Comparison of ENCODE assay signal across 11 mouse cellular contexts in the genomic region with DNA sequence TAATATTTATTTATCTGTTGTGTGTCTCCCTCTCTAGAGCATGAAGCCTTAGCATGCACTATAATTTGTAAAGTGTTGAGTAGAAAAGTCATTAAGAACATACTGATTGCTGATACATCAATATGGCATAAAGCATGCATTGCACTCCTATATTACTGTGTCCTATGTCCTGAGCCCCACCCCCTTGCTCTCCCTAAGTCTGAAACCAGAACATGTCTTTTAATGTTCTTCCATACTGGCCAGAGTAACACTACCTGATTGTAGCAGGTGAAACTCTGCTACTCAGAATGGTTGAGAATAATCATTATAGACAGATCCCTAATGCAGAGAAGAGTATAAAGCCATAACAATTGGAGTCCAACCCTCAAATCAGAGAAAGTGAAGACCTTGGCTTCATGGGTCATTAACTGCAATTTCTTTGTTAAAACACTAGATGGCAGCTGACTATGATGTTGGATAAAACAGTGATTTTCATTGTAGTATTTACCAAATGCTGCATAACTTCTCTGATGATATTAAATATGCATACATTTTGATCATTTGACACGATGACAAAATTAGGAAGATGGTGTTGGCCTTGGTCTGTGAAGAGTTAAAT. TPM values are rescaled to one million over a fixed set of nuclear protein-coding genes. Genes with fewer than 3 reads are reported as not detected.
DNase-seq lines count a peak whose midpoint lies in the region; ATAC-seq and TF ChIP-seq lines count a peak whose summit lies in the region.
"Had no signal": no experiment of that assay in that cellular context is flagged by ENCODE, and none has a peak within 500 bp of the region (broad histone marks: within the 10 kb centered on the region; RNA-seq: fewer than 3 reads in every experiment).

No protein-coding gene starts in this region.

- H3K4me1 ChIP-seq in forebrain, embryonic 14.5 days (ENCODE audit: control insufficient read depth, insufficient read depth, low read length) = no peaks in the 10 kb centered on the region
- no peaks in the 10 kb centered on the region for H3K4me1 ChIP-seq in forebrain, embryonic 16.5 days (replicated peaks; ENCODE audit: control insufficient read depth, insufficient read depth, low read length)
- no peaks in the 10 kb centered on the region for H3K4me1 ChIP-seq in lung, adult 2 months (ENCODE audit: control insufficient read depth, insufficient read depth, low read length)

- no peak overlapping the region for H3K4me3 ChIP-seq in forebrain, embryonic 14.5 days (ENCODE audit: low read depth, low read length)
- no peak overlapping the region for H3K4me3 ChIP-seq in forebrain, embryonic 16.5 days (replicated peaks; ENCODE audit: low read length)
- H3K4me3 ChIP-seq in lung, adult 2 months (replicated peaks; ENCODE audit: extremely low read depth, low read depth, low read length) = no peak overlapping the region

- peak; percentile 0; the same call in 1 of the 2 replicates for TF ChIP-seq CTCF in lung, adult 2 months (IDR thresholded peaks at IDR 0.05; ENCODE audit: insufficient read depth, low read length)

- no peak for ATAC-seq in forebrain, embryonic 14.5 days
- no peak for ATAC-seq in forebrain, embryonic 16.5 days
- ATAC-seq in monocyte, adult 5-6 weeks (replicated peaks; ENCODE audit: insufficient number of reproducible peaks, low FRiP score, low TSS enrichment, poor library complexity, severe bottlenecking) = no peak

- peak; percentile 44 for DNase-seq in forebrain, embryonic 14.5 days (ENCODE audit: low spot score)
- no peak for DNase-seq in lung, adult 2 months
- DNase-seq in lung, postnatal 25 days (ENCODE audit: low spot score) = no peak
- DNase-seq in embryo, embryonic 11.5 days (ENCODE audit: low read depth, low spot score) = peak; percentile 1
- peak; percentile 3 for DNase-seq in retina, postnatal 7 days (ENCODE audit: low read depth, low spot score)
- no peak for DNase-seq in testis, postnatal 14 days (ENCODE audit: low spot score)
- DNase-seq: gastrocnemius, postnatal 10 days; kidney, adult 8-10 months had no signal

- no peak overlapping the region for H3K27ac ChIP-seq in forebrain, embryonic 14.5 days (ENCODE audit: low read depth, low read length)
- H3K27ac ChIP-seq in forebrain, embryonic 16.5 days (ENCODE audit: low read length) = no peak overlapping the region
- H3K27ac ChIP-seq: macrophage had no signal

- WGBS in forebrain, embryonic 14.5 days = 9% methylated on average over 1 of the region's 1 CpGs
- WGBS in forebrain, embryonic 16.5 days = 6% methylated on average over 1 of the region's 1 CpGs
- WGBS in lung, adult 2 months = 2% methylated on average over 1 of the region's 1 CpGs

- H3K36me3 ChIP-seq in forebrain, embryonic 14.5 days (ENCODE audit: control insufficient read depth, insufficient read depth, low read length) = no peaks in the 10 kb centered on the region
- no peaks in the 10 kb centered on the region for H3K36me3 ChIP-seq in forebrain, embryonic 16.5 days (ENCODE audit: control insufficient read depth, insufficient read depth)

- H3K27me3 ChIP-seq in forebrain, embryonic 14.5 days (replicated peaks; ENCODE audit: control insufficient read depth, insufficient read depth, low read length) = no peaks in the 10 kb centered on the region
- H3K27me3 ChIP-seq in forebrain, embryonic 16.5 days (replicated peaks; ENCODE audit: control insufficient read depth, insufficient read depth, low read length) = no peaks in the 10 kb centered on the region

- no peak overlapping the region for H3K9ac ChIP-seq in forebrain, embryonic 14.5 days (ENCODE audit: low read length)
- H3K9ac ChIP-seq in forebrain, embryonic 16.5 days (replicated peaks; ENCODE audit: low read depth, low read length) = no peak overlapping the region

- no peaks in the 10 kb centered on the region for H3K9me3 ChIP-seq in forebrain, embryonic 14.5 days (replicated peaks; ENCODE audit: control insufficient read depth, low read length)
- no peaks in the 10 kb centered on the region for H3K9me3 ChIP-seq in forebrain, embryonic 16.5 days (ENCODE audit: control insufficient read depth, low read length)

- no peak overlapping the region for H3K4me2 ChIP-seq in forebrain, embryonic 14.5 days (ENCODE audit: low read length)
- no peak overlapping the region for H3K4me2 ChIP-seq in forebrain, embryonic 16.5 days (ENCODE audit: low read length)

- no peak for TF ChIP-seq POLR2A in lung, adult 2 months (IDR thresholded peaks at IDR 0.05; ENCODE audit: borderline replicate concordance, extremely low read depth, low read depth, low read length)

RNA-seq across cellular contexts. Expression of a gene that starts 52.9 kb away (rescaled TPM):
- polyA plus RNA-seq in forebrain, embryonic 14.5 days (2014; fragmentation: Nextera tagmentation; extraction: Ambion mirVana) = 5.3 and 5.9 TPM in 2 replicates
- polyA plus RNA-seq in forebrain, embryonic 16.5 days (2015; fragmentation: Nextera tagmentation; extraction: Ambion mirVana) = 6.4 and 7.5 TPM in 2 replicates
- polyA plus RNA-seq in lung, adult 2 months (2012; rRNA removed) = 7.4 and 14.7 TPM in 2 replicates
- 173 to 225 TPM (median 174 TPM) in 3 replicates for total RNA-seq in monocyte, adult 5-6 weeks (2017)

Comparison
In these comparisons a context has a peak if more than half of its experiments do, and no peak if none do; other contexts are left out.
1. DNase-seq: peak in forebrain, embryonic 14.5 days (single experiment), embryo, embryonic 11.5 days (single experiment) and retina, postnatal 7 days (single experiment); none in lung, adult 2 months (single experiment), lung, postnatal 25 days (single experiment) and testis, postnatal 14 days (single experiment).